Mouse (Mus musculus) adrenal gland, postnatal 10 days (tissue): ENCODE data around the gene Gprc5b. TPM values are rescaled to one million over a fixed set of nuclear protein-coding genes. Genes with fewer than 3 reads are reported as not detected.

Source experiments
- DNase-seq: peaks from one replicate; pipeline ENCODE4 v3.0.0; 2021; ENCODE audit warnings: mixed read lengths
- total RNA-seq, 2 experiments: library from RNA; stranded (reverse); gene quantifications; 2 replicates each; pipeline ENCODE4 v1.2.3; 2021

The Gprc5b gene
- total RNA-seq, 2 experiments from 2014 or later = 67.5 to 67.8 TPM

DNA sequence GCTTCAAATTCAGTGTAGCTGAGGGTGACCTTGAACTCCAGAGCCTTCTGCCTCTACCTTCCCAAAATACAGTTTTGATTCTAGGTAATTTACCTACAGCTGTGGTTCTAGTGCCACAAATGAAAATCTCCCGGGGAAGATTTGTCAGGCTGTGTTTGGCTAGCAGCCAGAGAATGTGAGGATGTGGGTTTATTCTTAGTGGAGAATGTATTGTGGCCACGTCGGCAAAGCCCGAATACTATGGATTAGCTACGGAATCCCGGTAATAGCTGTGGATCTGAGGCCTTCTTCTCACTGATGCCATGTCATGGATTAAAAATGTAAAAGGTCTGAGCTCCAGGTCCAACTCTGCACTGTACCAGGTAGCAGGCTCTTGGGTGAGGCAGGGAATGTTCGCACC, 45.3 kb downstream of the Gprc5b start:
- DNase-seq = no peak

DNA sequence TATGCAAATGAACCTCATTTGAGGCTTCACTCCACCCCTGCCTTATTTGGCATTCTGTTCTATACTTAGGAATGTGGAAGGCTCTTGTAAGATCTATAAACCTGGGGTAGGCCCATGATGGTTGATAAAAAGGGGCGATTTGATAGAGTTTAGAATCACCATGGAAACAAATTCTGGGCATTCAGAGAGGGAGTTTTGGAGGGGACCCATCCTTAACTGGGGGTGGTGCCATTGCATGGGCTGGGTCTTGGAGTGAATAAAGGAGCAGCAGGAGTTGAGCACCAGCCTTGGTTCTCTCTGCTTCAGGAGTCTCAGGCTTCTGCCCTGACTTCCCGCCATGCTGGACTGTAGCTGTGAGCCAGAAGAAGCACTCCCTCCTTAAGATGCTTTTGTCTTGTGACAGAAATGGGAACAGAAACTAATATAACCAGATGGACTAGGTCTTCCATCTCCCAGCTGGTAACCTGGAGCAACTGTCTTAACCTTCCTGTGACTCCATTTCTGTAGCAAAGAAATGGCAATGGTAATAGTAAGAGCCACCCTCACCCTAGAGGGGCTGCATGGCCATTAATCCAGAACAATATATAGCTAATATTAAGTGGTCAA, 46.2 kb downstream of the Gprc5b start:
- DNase-seq = no peak

DNA sequence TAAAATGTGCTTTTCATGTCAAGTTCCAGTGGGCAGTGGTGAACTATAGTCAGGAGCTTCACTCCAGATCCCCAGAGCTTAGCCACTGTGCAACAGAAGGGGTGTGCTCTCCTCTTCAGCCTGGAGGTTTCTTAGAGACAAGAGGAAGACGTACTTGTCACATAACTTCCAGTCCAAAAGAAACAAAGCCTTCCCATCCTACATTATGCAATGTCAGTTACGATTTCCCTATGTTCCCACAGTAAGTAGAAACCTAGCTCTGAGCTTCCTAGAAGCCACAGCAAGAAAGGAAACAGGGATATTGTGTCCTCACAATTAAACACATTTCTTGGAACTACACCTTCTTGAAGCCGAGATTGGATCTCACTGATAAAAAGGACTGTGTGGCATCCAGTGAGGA, 47.8 kb downstream of the Gprc5b start:
- no peak for DNase-seq

DNA sequence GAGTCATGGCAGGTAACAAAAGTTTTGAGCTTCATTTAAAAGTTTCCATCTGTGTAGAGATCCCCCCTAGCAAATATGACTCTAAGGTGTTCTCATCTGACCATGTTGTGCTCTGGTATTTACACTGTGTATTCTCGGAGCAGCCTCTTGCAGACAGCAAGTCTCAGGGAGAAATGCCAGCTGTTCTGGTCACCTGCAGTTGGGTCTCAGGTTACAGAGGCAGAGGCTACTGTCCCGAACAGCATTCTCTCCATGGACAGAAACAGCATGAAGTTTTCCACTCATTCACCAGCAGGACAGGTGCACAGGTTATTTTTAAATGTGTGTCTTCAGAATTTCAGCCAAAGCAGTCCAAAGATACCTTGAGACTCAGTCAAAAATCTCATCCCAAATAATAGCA, 50.1 kb downstream of the Gprc5b start:
- no peak for DNase-seq

DNA sequence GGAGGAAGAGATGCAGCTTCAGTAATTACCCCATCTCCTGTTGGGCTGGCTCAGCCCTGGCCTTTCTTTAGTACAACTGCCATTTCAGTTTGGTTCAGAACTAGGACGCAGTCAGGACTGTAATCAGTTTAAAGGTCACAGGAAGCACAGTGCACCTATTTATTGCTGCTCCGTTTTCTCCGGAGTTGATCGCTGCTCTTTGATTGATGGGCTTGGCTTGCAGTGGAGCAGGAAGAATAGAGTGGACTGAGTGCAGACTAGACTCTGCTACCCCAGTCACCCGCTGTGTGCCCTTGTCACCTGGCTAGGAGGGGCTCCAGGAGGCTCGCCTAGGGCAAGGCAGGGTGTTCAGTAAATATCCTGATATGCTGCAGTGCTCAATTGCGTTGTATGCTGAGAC, 51.8 kb downstream of the Gprc5b start:
- DNase-seq = peak; percentile 40

DNA sequence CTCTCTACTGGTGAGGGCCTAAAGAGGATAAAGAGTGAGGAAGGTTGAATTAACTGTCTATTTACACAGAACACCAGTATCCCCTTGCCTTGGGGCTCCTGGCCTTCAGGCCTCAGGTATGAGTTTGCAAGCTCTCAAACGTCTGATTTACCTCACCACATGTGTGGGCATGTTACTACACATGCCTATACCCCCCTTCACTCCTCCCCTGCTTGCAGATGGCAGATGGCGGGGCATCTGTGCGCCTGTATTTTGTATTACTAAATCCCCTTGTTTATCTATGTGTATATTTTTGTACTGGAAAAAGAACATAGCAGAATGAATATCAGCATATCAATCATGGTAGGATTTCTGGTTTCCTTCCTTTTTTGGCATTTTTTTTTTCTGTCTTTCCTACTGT, 52.7 kb downstream of the Gprc5b start:
- no peak for DNase-seq

DNA sequence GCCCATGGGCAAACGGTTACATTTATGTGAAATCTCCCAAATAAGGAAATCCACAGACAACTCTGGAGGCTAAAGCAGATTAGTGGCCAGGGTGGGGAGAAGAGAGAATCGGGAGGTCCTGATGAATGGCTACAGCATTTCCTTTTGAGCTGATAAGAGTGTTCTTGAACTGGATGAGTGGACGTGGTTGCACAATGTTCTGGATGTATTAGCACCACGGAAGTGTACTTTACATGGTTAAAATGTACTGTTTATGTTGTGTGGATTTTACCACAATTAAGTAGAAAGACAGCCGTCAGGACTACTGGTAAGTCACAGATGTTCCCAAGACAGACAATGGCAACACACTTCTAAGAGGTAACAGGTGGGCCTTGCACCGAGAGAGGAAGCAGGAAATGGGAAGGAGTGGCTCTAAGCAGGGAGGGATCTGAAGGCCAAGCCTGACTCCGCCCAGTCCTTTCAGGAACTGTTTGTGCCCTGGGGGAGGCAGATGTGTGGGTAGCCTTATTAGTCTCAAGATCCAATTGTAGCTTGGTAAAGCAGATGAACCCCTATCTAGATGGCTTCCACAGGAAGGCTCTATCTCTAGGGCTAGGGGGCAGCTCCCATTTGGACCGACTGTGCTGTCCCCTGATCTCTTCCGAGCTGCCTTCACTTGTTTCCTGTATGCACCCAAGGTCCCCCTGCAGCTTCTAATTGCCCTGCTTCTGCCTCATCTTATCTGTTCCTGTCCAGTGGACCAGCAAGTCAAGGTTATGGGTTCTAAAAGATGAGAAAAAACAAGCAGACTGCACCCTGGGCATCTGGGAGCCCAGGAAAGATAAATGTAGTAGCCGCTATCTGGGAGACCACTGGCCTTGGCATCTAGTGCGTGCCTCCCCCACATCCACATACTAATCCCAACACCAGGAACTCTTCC, 57.3 kb downstream of the Gprc5b start:
- peak; percentile 42 for DNase-seq

DNA sequence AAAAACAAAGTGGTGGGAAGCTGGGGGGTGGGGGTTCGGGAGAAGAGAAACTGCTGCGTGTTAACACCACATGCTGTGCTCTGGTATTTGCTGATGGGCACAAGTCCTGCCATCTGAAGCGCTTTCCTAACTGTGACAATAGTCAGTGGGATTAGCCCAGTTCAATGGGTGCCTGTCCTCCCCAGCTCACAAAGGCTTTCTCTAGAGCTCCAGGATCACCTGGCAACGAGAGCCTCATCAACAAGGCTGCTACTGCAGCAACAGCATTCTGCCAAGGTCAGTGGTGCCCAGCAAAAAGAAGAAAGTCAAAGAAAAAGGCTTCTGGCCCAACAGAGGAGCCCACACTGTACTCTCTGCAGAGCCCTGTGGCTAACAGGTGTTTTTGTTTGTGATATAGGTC, 58.2 kb downstream of the Gprc5b start:
- DNase-seq = peak; percentile 41

DNA sequence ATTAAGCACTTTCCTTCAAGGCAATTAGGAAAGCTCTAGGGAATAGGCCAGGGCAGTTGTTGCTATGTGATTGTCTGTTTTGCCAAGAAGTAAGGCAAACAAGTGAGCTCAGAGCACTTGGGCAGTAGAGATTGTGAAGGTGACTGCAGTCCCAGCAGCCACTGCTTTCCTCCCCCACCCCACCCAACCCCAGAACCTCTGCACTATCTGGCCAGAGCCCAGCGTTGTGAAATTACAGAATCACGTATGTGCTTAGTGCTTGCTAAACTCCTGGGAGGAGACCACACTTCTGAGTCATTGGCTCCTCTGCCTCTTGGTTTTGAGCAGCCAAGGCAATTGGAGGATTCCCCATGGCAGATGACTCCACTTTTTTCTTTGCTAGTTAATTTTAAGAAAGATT, 59.7 kb downstream of the Gprc5b start:
- DNase-seq = peak; percentile 83

DNA sequence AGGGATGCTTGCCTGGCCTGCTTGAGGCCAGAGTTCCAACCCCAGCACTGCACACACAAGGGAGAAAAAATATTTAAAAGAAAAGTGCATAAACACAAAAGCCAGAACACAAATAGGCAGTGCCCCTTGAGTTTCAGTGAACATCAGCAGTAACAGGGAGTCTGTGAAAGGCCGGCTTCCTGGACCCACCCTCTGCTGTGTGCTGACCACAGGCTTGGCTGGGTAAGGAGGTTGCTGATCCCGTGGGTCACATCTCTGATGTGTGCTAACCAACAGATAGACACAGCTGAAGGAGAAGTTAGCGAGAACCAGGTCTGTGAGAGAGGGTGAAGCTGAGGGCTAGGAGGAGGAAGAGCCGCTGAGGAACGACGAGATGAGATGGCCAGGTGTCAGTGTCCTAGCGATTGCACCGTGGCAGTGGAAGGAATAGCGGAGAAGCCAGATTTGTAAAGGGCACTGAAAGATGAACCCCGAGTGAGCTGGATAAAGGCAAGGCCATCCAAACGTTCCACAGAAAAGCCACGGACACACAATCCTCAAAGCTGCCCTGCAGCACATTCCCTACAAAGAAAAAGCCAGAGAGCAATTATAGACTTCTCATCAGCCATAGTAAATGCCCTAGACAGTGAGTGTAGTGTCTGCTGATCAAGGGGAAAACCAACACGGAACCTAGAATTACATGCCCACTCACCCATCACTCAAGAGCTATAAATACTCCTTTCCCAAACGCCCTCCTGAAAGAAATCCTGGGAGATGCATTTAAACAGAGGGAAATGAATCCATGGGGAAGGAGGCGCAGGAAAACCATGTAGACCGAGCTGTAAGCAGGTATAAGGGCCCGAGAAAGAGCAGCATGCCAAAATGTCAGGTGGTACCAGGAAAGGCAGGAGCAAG, 63.3 kb downstream of the Gprc5b start:
- no peak for DNase-seq

DNA sequence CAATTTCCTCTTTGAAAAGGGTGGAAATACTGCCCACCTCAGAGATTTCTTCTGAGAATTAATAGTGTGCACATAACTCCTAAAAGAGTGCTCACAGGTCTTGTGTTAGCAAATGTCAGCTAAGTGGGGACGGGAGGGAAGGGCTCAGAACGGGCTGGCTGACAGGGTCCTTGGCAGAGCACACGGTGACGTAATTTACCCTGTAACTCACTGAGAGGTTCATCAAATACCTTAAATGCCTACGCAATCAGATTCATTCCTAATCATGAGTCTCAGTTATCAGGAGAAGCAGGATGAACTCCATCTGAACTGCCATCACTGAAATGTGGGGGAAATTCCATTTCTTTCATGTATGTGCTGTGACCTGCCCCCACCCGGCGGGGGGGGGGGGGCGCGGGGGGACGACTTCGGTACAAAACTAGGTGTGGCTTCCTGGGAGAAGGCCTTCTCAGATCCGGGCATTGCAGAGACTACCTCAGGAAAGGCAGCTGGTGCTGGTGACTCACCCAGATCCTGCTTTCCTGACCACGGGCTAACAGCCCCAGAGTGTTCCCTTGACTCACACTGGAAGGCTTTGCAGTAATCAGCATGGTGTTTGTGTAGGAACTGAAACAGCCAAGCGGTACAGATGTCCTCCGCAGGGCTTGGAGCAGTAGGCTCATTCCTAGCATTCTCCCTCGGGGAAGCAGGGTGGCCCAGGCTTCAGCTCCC, 65.3 kb downstream of the Gprc5b start:
- peak; percentile 69 for DNase-seq

DNA sequence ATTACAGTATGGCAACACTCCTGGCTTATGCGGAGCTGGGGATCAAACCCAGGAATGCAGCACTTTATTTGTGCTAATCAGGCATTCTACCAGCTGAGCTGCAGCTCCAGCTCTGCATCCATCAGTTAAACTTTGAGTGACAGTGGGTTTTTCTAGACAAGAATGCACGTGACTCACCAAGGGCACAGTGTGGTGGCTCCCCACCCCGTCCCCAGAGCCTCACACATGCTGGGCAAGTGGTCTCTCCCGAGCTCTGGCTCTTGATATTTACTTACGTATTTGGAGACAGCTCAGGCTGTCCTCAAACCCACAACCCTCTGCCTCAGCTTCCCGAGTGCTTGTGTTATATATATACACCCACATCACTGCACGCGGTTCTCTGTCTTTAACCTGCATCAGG, 66.1 kb downstream of the Gprc5b start:
- DNase-seq = no peak

DNA sequence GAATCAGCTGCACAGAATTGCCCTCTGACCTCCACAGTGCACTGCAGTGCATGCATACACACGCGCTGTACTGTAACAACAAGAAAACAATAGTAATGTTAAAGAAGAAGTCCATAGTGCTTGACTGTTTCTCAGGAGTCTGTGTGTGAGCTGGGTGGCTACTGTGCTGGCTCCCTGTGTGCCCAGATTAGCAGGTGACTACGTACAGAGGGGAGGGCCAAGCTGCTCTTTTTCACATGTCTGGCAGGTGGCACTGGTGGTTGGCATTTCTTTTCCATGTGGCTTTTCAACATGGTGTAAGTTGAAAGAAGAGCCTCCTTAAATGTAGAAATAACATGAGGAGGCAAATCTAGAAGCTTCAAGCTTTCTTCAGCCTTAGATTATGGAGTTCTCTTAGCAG, 66.7 kb downstream of the Gprc5b start:
- no peak for DNase-seq

DNA sequence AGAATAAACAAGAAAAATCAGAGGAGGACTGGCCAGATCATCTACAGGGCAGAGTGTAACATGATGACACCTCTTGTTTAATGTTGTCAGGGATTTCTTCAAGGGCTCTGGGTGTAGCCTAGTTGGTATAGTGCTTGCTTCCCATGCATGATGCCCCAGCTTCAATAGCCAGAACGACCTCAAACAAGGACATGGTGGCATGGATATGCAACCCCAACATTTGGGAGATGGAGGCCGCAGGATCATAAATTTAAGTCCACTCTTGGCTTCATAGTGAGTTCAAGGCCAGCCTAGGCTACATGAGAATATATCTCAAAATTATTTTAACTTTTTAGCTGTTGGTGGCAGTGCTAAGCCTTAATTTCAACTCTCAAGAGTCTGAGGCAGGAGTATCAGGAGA, 67.7 kb downstream of the Gprc5b start:
- no peak for DNase-seq

DNA sequence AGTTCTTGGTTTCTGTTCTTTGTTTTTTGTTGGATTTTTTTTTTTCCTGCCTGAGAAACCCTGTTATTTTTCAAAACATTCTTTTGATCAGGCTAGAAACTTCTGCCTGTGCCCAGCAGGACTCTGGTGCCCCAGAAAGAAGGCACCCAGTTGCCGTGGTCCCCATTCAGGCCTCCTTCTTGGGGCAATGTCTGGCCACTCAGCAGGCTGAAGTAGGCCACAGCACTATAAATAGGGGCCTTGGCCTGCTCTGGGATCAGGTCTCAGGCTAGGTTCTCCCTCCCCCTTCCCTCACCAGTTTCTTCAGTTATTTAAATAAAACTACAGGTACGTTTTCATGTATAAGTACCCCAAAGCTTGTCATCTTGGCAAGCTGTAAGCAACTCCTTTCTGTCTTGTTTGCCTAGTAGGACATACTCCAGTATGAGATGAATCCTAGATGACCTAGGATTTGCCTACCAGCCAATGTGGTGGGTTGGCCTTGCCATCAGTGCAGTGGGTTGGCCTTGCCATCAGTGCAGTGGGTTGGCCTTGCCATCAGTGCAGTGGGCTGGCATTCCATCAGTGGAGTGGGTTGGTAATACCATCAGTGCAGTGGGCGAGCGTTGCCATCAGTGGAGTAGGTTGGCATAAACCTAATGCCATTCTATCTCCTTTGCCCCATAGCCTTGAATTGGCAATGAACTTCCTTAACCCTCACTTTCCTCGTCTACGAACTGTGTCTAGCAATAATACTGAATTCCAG, 68.3 kb downstream of the Gprc5b start:
- no peak for DNase-seq

DNA sequence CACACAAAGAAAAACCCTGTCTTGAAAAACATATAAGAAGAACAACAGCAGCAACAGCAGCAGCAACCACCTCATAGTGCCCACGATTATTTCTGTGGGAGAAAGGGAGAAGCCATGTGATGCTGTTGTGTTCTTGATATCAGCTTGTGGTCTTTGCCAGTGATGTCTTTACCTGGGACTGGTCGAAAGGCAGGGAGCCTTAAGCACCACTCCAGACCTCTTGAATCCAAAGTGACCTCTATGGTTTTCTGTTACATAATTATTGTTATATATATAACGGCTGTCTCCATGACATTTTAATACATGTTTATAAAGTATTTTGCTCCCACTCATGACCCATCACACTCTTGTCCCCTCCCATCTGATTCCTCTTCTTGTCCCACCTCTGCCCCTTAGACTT, 69.5 kb downstream of the Gprc5b start:
- DNase-seq = no peak

DNA sequence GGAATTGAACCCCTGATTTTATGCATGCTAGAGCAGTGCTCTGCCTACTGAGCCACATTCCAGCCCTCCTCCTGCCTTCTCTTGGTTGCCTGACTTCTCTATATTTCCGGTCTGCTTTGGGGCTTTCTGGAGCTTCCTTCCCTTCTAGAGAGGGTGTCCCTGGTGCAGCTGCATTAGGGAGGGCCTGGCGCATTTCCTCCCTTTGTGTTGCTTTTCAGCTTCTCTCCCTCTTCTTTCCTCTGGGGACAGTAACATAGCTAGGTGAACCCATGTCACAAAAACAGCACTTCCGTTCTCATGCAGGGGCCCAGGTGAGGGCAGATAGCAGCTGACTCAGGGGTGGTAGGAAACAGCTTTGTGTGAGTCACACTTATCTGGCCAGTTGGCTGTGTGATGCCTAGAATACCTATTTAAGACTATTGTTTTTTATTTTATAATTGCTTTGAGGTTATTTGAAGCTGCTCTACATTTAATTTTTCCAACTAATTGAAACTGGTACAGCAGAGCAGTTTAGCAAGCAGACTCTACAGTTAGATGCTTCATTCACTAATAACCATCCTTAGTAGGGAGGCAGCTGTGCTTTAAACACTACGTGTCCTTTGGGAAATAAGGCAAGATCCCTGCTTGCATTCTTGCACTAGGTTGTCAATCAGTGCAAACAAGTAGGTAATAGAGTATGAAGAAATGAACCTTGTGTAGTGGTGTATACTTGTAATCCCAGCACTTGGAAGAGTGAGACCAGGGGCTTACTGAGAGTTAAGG, 72.4 kb downstream of the Gprc5b start:
- no peak for DNase-seq
